Mouse (Mus musculus): ENCODE results near the gene Slc20a1. TPM values are rescaled to one million over a fixed set of nuclear protein-coding genes. Genes with fewer than 3 reads are reported as not detected.

Gene Slc20a1
- polyA plus RNA-seq, 1 experiment from 2014 or later, result 10.0 TPM

DNA sequence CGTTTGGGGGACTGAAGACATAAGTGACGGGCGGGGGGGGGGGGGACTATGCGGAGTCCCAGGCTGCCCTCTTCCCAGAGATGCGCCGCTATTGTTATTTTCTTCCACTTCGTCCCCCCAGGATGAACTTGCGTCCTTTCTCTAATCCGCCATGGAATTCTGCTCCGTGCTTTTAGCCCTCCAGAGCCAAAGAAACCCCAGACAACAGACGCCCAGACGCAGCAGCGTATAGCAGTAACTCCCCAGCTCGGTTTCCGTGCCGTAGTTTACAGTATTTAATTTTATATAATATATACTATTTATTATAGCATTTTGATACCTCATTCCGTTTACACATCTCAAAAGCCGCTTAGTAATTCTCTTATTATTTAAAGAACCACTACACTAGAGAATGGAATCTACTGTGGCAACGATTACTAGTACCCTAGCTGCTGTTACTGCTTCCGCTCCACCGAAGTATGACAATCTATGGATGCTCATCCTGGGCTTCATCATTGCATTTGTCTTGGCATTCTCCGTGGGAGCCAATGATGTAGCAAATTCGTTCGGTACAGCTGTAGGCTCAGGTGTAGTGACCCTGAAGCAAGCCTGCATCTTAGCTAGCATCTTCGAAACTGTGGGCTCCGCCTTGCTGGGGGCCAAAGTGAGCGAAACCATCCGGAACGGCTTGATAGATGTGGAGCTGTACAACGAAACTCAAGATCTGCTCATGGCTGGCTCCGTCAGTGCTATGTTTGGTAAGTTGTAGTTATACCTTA, 943 bp downstream of the Slc20a1 start:
- Histone ChIP-seq H3K9me3 (ENCODE audit: low read length) (no peaks in the 10 kb centered on the region), H3K36me3 (ENCODE audit: insufficient read depth, low read length) (peaks cover 2% of the 10 kb centered on the region; the same call in 1 of the 2 replicates), H3K27me3 (replicated peaks; ENCODE audit: insufficient read depth, low read length) (no peaks in the 10 kb centered on the region), H3K9ac (replicated peaks; ENCODE audit: low read depth) (peak overlapping the region; percentile 76), H3K27ac (ENCODE audit: low read length) (no peak overlapping the region), H3K4me2 (replicated peaks; ENCODE audit: low read depth, low read length) (peak overlapping the region; percentile 90), H3K4me3 (ENCODE audit: low read depth, low read length) (peak overlapping the region; percentile 92), H3K4me1 (ENCODE audit: insufficient read depth, low read depth, low read length) (peaks cover 8% of the 10 kb centered on the region)
- DNase-seq (ENCODE audit: low spot score) (peak; percentile 23), ATAC-seq (no peak)
- 18% methylated on average over 27 of the region's 31 CpGs for WGBS
- TF ChIP-seq CTCF (IDR thresholded peaks at IDR 0.05) (no peak), EP300 (IDR thresholded peaks at IDR 0.05) (no peak)

DNA sequence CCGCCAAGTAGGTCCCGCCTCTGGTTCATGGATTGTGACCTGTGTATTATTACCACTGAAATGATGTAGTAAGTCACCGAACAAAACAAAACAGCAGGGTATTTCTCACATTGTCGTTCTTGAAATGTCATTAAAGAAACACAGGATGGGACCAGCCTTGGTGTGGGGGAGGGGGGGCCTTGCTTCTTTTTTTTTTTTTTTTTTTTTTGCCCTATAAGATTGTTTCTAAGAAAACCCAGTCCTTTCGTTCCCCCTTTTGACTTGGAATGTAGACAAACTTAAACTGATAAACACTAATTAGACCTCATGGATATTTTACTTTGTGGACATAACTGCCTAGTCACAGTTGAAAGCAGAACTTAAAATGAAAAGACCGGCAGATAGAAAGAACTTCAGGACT, 6.4 kb downstream of the Slc20a1 start:
- TF ChIP-seq CTCF (IDR thresholded peaks at IDR 0.05) (no peak), EP300 (IDR thresholded peaks at IDR 0.05) (no peak)
- no peak overlapping the region for H3K4me2 ChIP-seq (replicated peaks; ENCODE audit: low read depth, low read length)
- no peak overlapping the region for H3K4me3 ChIP-seq (ENCODE audit: low read depth, low read length)
- no peaks in the 10 kb centered on the region for H3K27me3 ChIP-seq (replicated peaks; ENCODE audit: insufficient read depth, low read length)
- no peak for ATAC-seq
- no peak overlapping the region for H3K9ac ChIP-seq (replicated peaks; ENCODE audit: low read depth)
- H3K36me3 ChIP-seq (ENCODE audit: insufficient read depth, low read length), result peaks cover 28% of the 10 kb centered on the region
- H3K4me1 ChIP-seq (ENCODE audit: insufficient read depth, low read depth, low read length), result peaks cover 1% of the 10 kb centered on the region; the same call in 1 of the 2 replicates
- no peak for DNase-seq (ENCODE audit: low spot score)
- H3K27ac ChIP-seq (ENCODE audit: low read length), result no peak overlapping the region
- no peaks in the 10 kb centered on the region for H3K9me3 ChIP-seq (ENCODE audit: low read length)
- 81% methylated on average over 6 of the region's 6 CpGs for WGBS

- no peaks in the 10 kb centered on the region for H3K9me3 ChIP-seq (ENCODE audit: low read length)
- no peak overlapping the region for H3K27ac ChIP-seq (ENCODE audit: low read length)
- no peaks in the 10 kb centered on the region for H3K27me3 ChIP-seq (replicated peaks; ENCODE audit: insufficient read depth, low read length)
- no peak overlapping the region for H3K4me2 ChIP-seq (replicated peaks; ENCODE audit: low read depth, low read length)
- no peaks in the 10 kb centered on the region; the same call in 1 of the 2 replicates for H3K4me1 ChIP-seq (ENCODE audit: insufficient read depth, low read depth, low read length)
- no peak overlapping the region for H3K4me3 ChIP-seq (ENCODE audit: low read depth, low read length)
- H3K9ac ChIP-seq (replicated peaks; ENCODE audit: low read depth), result no peak overlapping the region
- TF ChIP-seq EP300 (IDR thresholded peaks at IDR 0.05), result 0 out of 2 replicates have a peak, but pooled peaks have one; percentile 29
- no peak for TF ChIP-seq CTCF (IDR thresholded peaks at IDR 0.05)
- peaks cover 37% of the 10 kb centered on the region for H3K36me3 ChIP-seq (ENCODE audit: insufficient read depth, low read length)
- 88% methylated on average over 8 of the region's 8 CpGs for WGBS
- ATAC-seq (peak; percentile 64), DNase-seq (ENCODE audit: low spot score) (no peak)
Measured at GRCm38 (mm10) chr2:129206824-129207223, 8.3 kb downstream of the Slc20a1 start.

- Histone ChIP-seq H3K9ac (replicated peaks; ENCODE audit: low read depth) (no peak overlapping the region), H3K36me3 (ENCODE audit: insufficient read depth, low read length) (peaks cover 37% of the 10 kb centered on the region), H3K4me1 (ENCODE audit: insufficient read depth, low read depth, low read length) (no peaks in the 10 kb centered on the region; the same call in 1 of the 2 replicates), H3K9me3 (ENCODE audit: low read length) (no peaks in the 10 kb centered on the region), H3K27me3 (replicated peaks; ENCODE audit: insufficient read depth, low read length) (no peaks in the 10 kb centered on the region), H3K27ac (ENCODE audit: low read length) (no peak overlapping the region), H3K4me2 (replicated peaks; ENCODE audit: low read depth, low read length) (no peak overlapping the region), H3K4me3 (ENCODE audit: low read depth, low read length) (no peak overlapping the region)
- ATAC-seq (peak; percentile 44; the same call in 1 of the 2 replicates), DNase-seq (ENCODE audit: low spot score) (no peak)
- TF ChIP-seq EP300 (IDR thresholded peaks at IDR 0.05), result no peak
- TF ChIP-seq CTCF (IDR thresholded peaks at IDR 0.05), result no peak
- WGBS, result 79% methylated on average over 8 of the region's 8 CpGs
Measured at GRCm38 (mm10) chr2:129208181-129208746, 9.7 kb downstream of the Slc20a1 start.

DNA sequence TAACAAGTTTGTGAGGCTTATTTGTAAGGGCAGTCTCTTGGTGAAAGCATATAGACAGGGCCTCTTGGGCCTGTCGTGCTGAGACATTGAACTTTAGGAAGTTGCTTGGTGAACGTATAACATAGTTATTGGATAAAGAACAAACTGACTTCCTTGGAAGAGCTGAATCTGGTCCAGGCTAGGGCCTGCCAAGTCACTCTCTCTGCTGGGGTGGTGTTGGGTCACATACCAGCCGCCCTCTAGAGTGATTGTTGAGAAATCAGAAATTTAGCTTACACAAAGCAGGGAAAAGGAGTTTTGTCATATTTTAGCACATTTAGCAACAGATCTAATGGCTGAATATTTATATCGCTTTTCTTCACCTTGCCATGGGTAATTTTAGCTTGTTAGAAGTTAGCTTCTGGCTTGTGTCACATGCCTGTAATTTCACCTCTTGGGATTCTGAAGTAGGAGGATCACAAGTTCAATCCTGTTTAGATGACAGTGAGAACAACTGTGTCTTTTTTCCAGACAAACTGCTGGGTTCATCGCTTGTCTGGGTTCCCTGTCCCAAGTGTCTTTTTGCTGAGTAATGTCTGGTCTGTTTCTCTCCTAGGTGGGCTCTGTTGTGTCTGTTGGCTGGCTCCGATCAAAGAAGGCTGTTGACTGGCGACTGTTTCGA, 11.7 kb downstream of the Slc20a1 start:
- Histone ChIP-seq H3K9ac (replicated peaks; ENCODE audit: low read depth) (no peak overlapping the region), H3K4me2 (replicated peaks; ENCODE audit: low read depth, low read length) (no peak overlapping the region), H3K9me3 (ENCODE audit: low read length) (no peaks in the 10 kb centered on the region), H3K27ac (ENCODE audit: low read length) (no peak overlapping the region), H3K4me3 (ENCODE audit: low read depth, low read length) (no peak overlapping the region), H3K36me3 (ENCODE audit: insufficient read depth, low read length) (peaks cover 32% of the 10 kb centered on the region), H3K4me1 (ENCODE audit: insufficient read depth, low read depth, low read length) (no peaks in the 10 kb centered on the region; the same call in 1 of the 2 replicates), H3K27me3 (replicated peaks; ENCODE audit: insufficient read depth, low read length) (no peaks in the 10 kb centered on the region)
- ATAC-seq, result peak; percentile 80
- TF ChIP-seq CTCF (IDR thresholded peaks at IDR 0.05), result no peak
- TF ChIP-seq EP300 (IDR thresholded peaks at IDR 0.05), result peak; percentile 43; the same call in 1 of the 2 replicates
- WGBS, result 66% methylated on average over 8 of the region's 8 CpGs
- DNase-seq (ENCODE audit: low spot score), result peak; percentile 84

DNA sequence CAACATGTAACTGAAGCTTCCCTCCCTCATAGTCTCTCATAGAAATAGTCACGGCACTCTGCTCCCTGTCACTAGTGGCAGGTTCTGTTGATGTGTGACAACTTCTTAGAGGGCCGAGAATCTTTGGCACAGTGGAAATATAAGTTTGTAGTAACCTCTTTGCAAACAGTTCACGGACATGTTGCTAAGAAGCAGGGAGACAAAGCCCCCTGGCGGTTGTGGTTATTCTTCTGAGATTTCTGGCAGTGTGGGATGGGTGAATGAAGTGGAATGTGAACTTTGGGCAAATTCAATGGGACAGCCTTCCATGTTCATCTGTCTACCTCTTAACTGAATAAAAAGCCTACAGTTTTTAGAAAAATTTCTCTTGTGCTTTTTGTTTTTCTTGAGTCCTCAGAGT, 12.7 kb downstream of the Slc20a1 start:
- Histone ChIP-seq H3K9me3 (ENCODE audit: low read length) (no peaks in the 10 kb centered on the region), H3K4me3 (ENCODE audit: low read depth, low read length) (no peak overlapping the region), H3K9ac (replicated peaks; ENCODE audit: low read depth) (no peak overlapping the region), H3K4me2 (replicated peaks; ENCODE audit: low read depth, low read length) (no peak overlapping the region), H3K36me3 (ENCODE audit: insufficient read depth, low read length) (peaks cover 29% of the 10 kb centered on the region), H3K27ac (ENCODE audit: low read length) (no peak overlapping the region), H3K27me3 (replicated peaks; ENCODE audit: insufficient read depth, low read length) (no peaks in the 10 kb centered on the region), H3K4me1 (ENCODE audit: insufficient read depth, low read depth, low read length) (no peaks in the 10 kb centered on the region; the same call in 1 of the 2 replicates)
- DNase-seq (ENCODE audit: low spot score), result no peak
- ATAC-seq, result no peak
- TF ChIP-seq CTCF (IDR thresholded peaks at IDR 0.05), result peak; percentile 37
- TF ChIP-seq EP300 (IDR thresholded peaks at IDR 0.05), result no peak
- 66% methylated on average over 4 of the region's 4 CpGs for WGBS
